Mouse (Mus musculus) CH12.LX (cell line): ENCODE data around the gene Cstb. TPM values are rescaled to one million over a fixed set of nuclear protein-coding genes. Genes with fewer than 3 reads are reported as not detected.

Experiments
- DNase-seq: peaks from one replicate; pipeline ENCODE4 v3.0.0-alpha.2; 2013; ENCODE audit errors: extremely low read depth
- H3K27ac ChIP-seq: 2 replicates; pipeline ENCODE4 v1.5.1; 2012; ENCODE audit warnings: low read depth, mild to moderate bottlenecking, control low read depth, moderate library complexity; ENCODE audit not compliant: insufficient read depth
- H3K27me3 ChIP-seq: replicated peaks from 2 replicates; pipeline ENCODE3; 2012; ENCODE audit warnings: inconsistent platforms
- H3K36me3 ChIP-seq, 2 experiments: replicated peaks in 1 of 2; 2 replicates each; pipeline versions ENCODE3 to v1.6.1; 2012; ENCODE audit warnings: inconsistent platforms in 1 of 2, low read length in 1 of 2, mild to moderate bottlenecking in 1 of 2, mixed read lengths in 1 of 2, moderate library complexity in 1 of 2; ENCODE audit not compliant: control insufficient read depth in 1 of 2, insufficient read depth in 1 of 2
- H3K4me1 ChIP-seq, 2 experiments: 2 replicates each; pipeline ENCODE4 v1.6.1; 2012; ENCODE audit warnings: inconsistent platforms in 1 of 2, moderate library complexity in 1 of 2; ENCODE audit not compliant: insufficient read depth in 2 of 2, control insufficient read depth in 1 of 2
- H3K4me2 ChIP-seq: 2 replicates; pipeline ENCODE4 v1.6.1; 2012; ENCODE audit warnings: low read depth, mild to moderate bottlenecking, control low read depth; ENCODE audit not compliant: poor library complexity, insufficient read depth, severe bottlenecking
- H3K4me3 ChIP-seq, 3 experiments: fragments of 150-350 bp in 1 of 3; sonication (generic) in 1 of 3; replicated peaks in 1 of 3; 2 replicates each; pipeline versions ENCODE3 to v1.5.1; 2011 to 2012; ENCODE audit warnings: low read depth in 2 of 3, low read length in 2 of 3, mild to moderate bottlenecking in 2 of 3, moderate library complexity in 2 of 3, control low read depth in 1 of 3, improper control_type of control experiment in 1 of 3, inconsistent platforms in 1 of 3, mixed read lengths in 1 of 3; ENCODE audit not compliant: poor library complexity in 1 of 3
- H3K79me2 ChIP-seq: replicated peaks from 2 replicates; pipeline ENCODE4 v1.6.1; 2012; ENCODE audit warnings: mild to moderate bottlenecking, moderate library complexity; ENCODE audit not compliant: control insufficient read depth, poor library complexity, insufficient read depth, severe bottlenecking; ENCODE audit errors: extremely low read depth
- H3K9ac ChIP-seq: 2 replicates; pipeline ENCODE4 v1.6.1; 2012; ENCODE audit warnings: low read depth, mild to moderate bottlenecking, control low read depth, moderate library complexity; ENCODE audit not compliant: insufficient read depth
- H3K9me3 ChIP-seq: replicated peaks from 2 replicates; pipeline ENCODE3; 2012; ENCODE audit warnings: low read length, inconsistent platforms, mixed read lengths
- CHD1 ChIP-seq: IDR thresholded peaks from 2 replicates; pipeline ENCODE4 v1.6.1; 2012; ENCODE audit warnings: low read depth, low read length, improper control_type of control experiment, inconsistent platforms
- CTCF ChIP-seq, 2 experiments: IDR thresholded peaks in 1 of 2; conservative IDR thresholded peaks in 1 of 2; 2 replicates each; pipeline ENCODE4 v1.5.1; 2011 to 2012; ENCODE audit warnings: low read depth in 2 of 2, low read length in 2 of 2, improper control_type of control experiment in 1 of 2, inconsistent platforms in 1 of 2, mild to moderate bottlenecking in 1 of 2, moderate library complexity in 1 of 2
- ELF1 ChIP-seq: IDR thresholded peaks from 2 replicates; pipeline ENCODE4 v1.6.1; 2014; ENCODE audit warnings: low read depth, mild to moderate bottlenecking, inconsistent platforms, low read length, improper control_type of control experiment
- KAT2A ChIP-seq: IDR thresholded peaks from 2 replicates; pipeline ENCODE4 v1.6.1; 2012; ENCODE audit warnings: low read length, improper control_type of control experiment, inconsistent platforms; ENCODE audit not compliant: insufficient replicate concordance
- MAX ChIP-seq: IDR thresholded peaks from 2 replicates; pipeline ENCODE4 v1.6.1; 2011; ENCODE audit warnings: low read length, improper control_type of control experiment
- MAZ ChIP-seq: IDR thresholded peaks from 2 replicates; pipeline ENCODE4 v1.6.1; 2012; ENCODE audit warnings: low read depth, mild to moderate bottlenecking, inconsistent platforms, low read length, improper control_type of control experiment, moderate library complexity
- MEF2A ChIP-seq: IDR thresholded peaks from 2 replicates; pipeline ENCODE4 v1.6.1; 2014; ENCODE audit warnings: low read depth, mild to moderate bottlenecking, inconsistent platforms, low read length, improper control_type of control experiment, borderline replicate concordance
- POLR2AphosphoS2 ChIP-seq: IDR thresholded peaks from 2 replicates; pipeline ENCODE4 v1.6.1; 2011; ENCODE audit warnings: low read depth, low read length, improper control_type of control experiment
- RAD21 ChIP-seq: IDR thresholded peaks from 2 replicates; pipeline ENCODE4 v1.6.1; 2011; ENCODE audit warnings: low read depth, mild to moderate bottlenecking, low read length, improper control_type of control experiment, moderate library complexity
- RCOR1 ChIP-seq: conservative IDR thresholded peaks from 2 replicates; pipeline ENCODE4 v1.6.1; 2012; ENCODE audit warnings: low read depth, mild to moderate bottlenecking, inconsistent platforms, low read length, improper control_type of control experiment
- SMC3 ChIP-seq: IDR thresholded peaks from 2 replicates; pipeline ENCODE4 v1.6.1; 2011; ENCODE audit warnings: low read depth, low read length, improper control_type of control experiment
- USF1 ChIP-seq: IDR thresholded peaks from 2 replicates; pipeline ENCODE4 v1.6.1; 2014; ENCODE audit warnings: low read depth, mild to moderate bottlenecking, inconsistent platforms, low read length, improper control_type of control experiment
- USF2 ChIP-seq: conservative IDR thresholded peaks from 2 replicates; pipeline ENCODE4 v1.6.1; 2011; ENCODE audit warnings: low read depth, low read length, improper control_type of control experiment
- ZC3H11A ChIP-seq: IDR thresholded peaks from 2 replicates; pipeline ENCODE4 v1.6.1; 2012; ENCODE audit warnings: low read depth, mild to moderate bottlenecking, inconsistent platforms, low read length, improper control_type of control experiment
- ZKSCAN1 ChIP-seq: IDR thresholded peaks from 2 replicates; pipeline ENCODE4 v1.6.1; 2012; ENCODE audit warnings: low read depth, inconsistent platforms, low read length, improper control_type of control experiment, borderline replicate concordance
- ZNF384 ChIP-seq: IDR thresholded peaks from 2 replicates; pipeline ENCODE4 v1.6.1; 2012; ENCODE audit warnings: low read depth, low read length, improper control_type of control experiment, inconsistent platforms
- dilution Hi-C: fragments of 300-500 bp; cut with MboI; formaldehyde crosslinking; loops from 2 replicates; pipeline ENCODE4 v1.14.3; 2020; ENCODE audit warnings: low sequenced_read_pairs; ENCODE audit not compliant: extremely low pct_unique_long_range_greater_than_20kb, extremely low pct_ligation_motif_present
- in situ Hi-C: fragments of 300-500 bp; cut with MboI; formaldehyde crosslinking; loops from 3 replicates; pipeline ENCODE4 v1.14.3; 2019; ENCODE audit warnings: low sequenced_read_pairs, low pct_ligation_motif_present, low pct_unique_long_range_greater_than_20kb, mixed read lengths
- polyA plus RNA-seq: library from polyadenylated mRNA; unstranded; fragments of >175 nt; gene quantifications from 2 replicates; pipeline ENCODE4 v1.2.1, GENCODE M21; 2012; ENCODE audit warnings: low read depth; ENCODE audit not compliant: insufficient read length
- total RNA-seq, 2 experiments: library from RNA; depleted of rRNA; stranded (reverse); fragments of 300-350 nt in 1 of 2; fragments of >200 nt in 1 of 2; gene quantifications; 2 replicates each; pipeline ENCODE4 v1.2.3; 2012 to 2014

Cstb gene
- total and polyA plus RNA-seq, 3 experiments, result 139 to 226 (median 194) TPM

GRCm38 (mm10) chr10:78378516-78378915 lies 47.0 kb upstream of the Cstb start:
- no peak for TF ChIP-seq ZKSCAN1
- TF ChIP-seq MEF2A, result no peak
- no peak for TF ChIP-seq MAZ
- no peak for TF ChIP-seq ELF1
- no peak for TF ChIP-seq USF1
- peak; percentile 14 for TF ChIP-seq RAD21
- no peak for TF ChIP-seq KAT2A
- no peak for TF ChIP-seq ZNF384
- TF ChIP-seq POLR2AphosphoS2, result no peak
- peak in 1 of 2 experiments; percentile 38; a peak in 2 of 4 replicates for TF ChIP-seq CTCF (conservative IDR thresholded peaks at IDR 0.05 in 1 of 2, IDR thresholded peaks at IDR 0.05 in 1 of 2; ENCODE audit: low read depth in 2 of 2, low read length in 2 of 2)
- no peak for TF ChIP-seq RCOR1
- TF ChIP-seq MAX, result no peak
- no peak for TF ChIP-seq USF2
- Histone ChIP-seq H3K79me2 (no peaks in the 10 kb centered on the region), H3K27me3 (peaks cover 24% of the 10 kb centered on the region), H3K4me3 (no peak overlapping the region), H3K9me3 (peaks cover 12% of the 10 kb centered on the region), H3K27ac (no peak overlapping the region), H3K4me2 (no peak overlapping the region), H3K9ac (no peak overlapping the region), H3K4me1 (0 out of 4 replicates have a peak, but pooled peaks cover 0 to under 1% of the 10 kb centered on the region in 2 experiments), H3K36me3 (no peaks in the 10 kb centered on the region)
- dilution Hi-C loops (no loop called here), in situ Hi-C loops (loop anchor here (10.0 to 25.0 kb wide), 2 partner anchors 194 to 341 kb away; partner anchors contain the start of genes Aire, Dnmt3l and Pwp2)
- no peak for DNase-seq

GRCm38 (mm10) chr10:78383567-78383966 lies 41.9 kb upstream of the Cstb start:
- Histone ChIP-seq H3K9ac (no peak overlapping the region), H3K36me3 (no peaks in the 10 kb centered on the region), H3K4me2 (no peak overlapping the region), H3K9me3 (peaks cover under 1% of the 10 kb centered on the region), H3K4me1 (peaks cover under 1 to 5% of the 10 kb centered on the region in 2 experiments; a peak in 2 of 4 replicates)
- dilution Hi-C loops, result no loop called here
- TF ChIP-seq ZC3H11A, result no peak
- TF ChIP-seq CHD1, result no peak
- TF ChIP-seq CTCF (conservative IDR thresholded peaks at IDR 0.05 in 1 of 2, IDR thresholded peaks at IDR 0.05 in 1 of 2; ENCODE audit: low read depth in 2 of 2, low read length in 2 of 2), result no peak
- TF ChIP-seq SMC3, result no peak
- no peak for TF ChIP-seq POLR2AphosphoS2
- TF ChIP-seq, all 38 proteins: peak for 0
- DNase-seq, result no peak
- Histone ChIP-seq H3K4me3 (no peak overlapping the region), H3K27ac (no peak overlapping the region), H3K79me2 (no peaks in the 10 kb centered on the region), H3K27me3 (peaks cover 17% of the 10 kb centered on the region)
- in situ Hi-C loops, result loop anchor here (25.0 kb wide), 1 partner anchor 346 kb away; the partner anchor contains the start of genes Aire and Dnmt3l
